Mouse (Mus musculus): Measurements from ENCODE around the gene Coq9. TPM values are rescaled to one million over a fixed set of nuclear protein-coding genes. Genes with fewer than 3 reads are reported as not detected.

Gene Coq9
- polyA plus RNA-seq, 1 experiment: 44.0 TPM

GRCm38 (mm10) chr8:94876820-94877219 is 38.7 kb downstream of the Coq9 start:
- Histone ChIP-seq H3K79me3 (ENCODE audit: low read depth) (no peaks in the 10 kb centered on the region), H3K36me3 (ENCODE audit: control insufficient read depth, insufficient read depth) (no peaks in the 10 kb centered on the region), H3K4me3 (ENCODE audit: insufficient read depth, poor library complexity, severe bottlenecking) (no peak overlapping the region), H3K79me2 (ENCODE audit: control insufficient read depth, insufficient read depth) (no peaks in the 10 kb centered on the region), H3K27me3 (ENCODE audit: control insufficient read depth, insufficient read depth, insufficient read length) (no peaks in the 10 kb centered on the region), H3ac (ENCODE audit: control insufficient read depth, insufficient read length, low read depth) (no peak overlapping the region)
- TF ChIP-seq MYOD1 (IDR thresholded peaks at IDR 0.05; ENCODE audit: control insufficient read depth, insufficient read length, low read depth) (no peak), CTCF (IDR thresholded peaks at IDR 0.05; ENCODE audit: control insufficient read depth, insufficient read depth, insufficient read length) (no peak), USF1 (IDR thresholded peaks at IDR 0.05; ENCODE audit: low read depth) (no peak), FOSL1 (IDR thresholded peaks at IDR 0.05; ENCODE audit: insufficient read depth, low read length, poor library complexity, severe bottlenecking) (no peak), MAX (IDR thresholded peaks at IDR 0.05) (no peak), MYOG (IDR thresholded peaks at IDR 0.05; ENCODE audit: control insufficient read depth, extremely low read depth, insufficient read length) (no peak), CEBPB (IDR thresholded peaks at IDR 0.05; ENCODE audit: low read depth) (no peak)

- no peak overlapping the region for H3K4me3 ChIP-seq (ENCODE audit: insufficient read depth, poor library complexity, severe bottlenecking)
- H3K36me3 ChIP-seq (ENCODE audit: control insufficient read depth, insufficient read depth): no peaks in the 10 kb centered on the region
- no peak overlapping the region for H3ac ChIP-seq (ENCODE audit: control insufficient read depth, insufficient read length, low read depth)
- no peaks in the 10 kb centered on the region for H3K79me2 ChIP-seq (ENCODE audit: control insufficient read depth, insufficient read depth)
- H3K79me3 ChIP-seq (ENCODE audit: low read depth): no peaks in the 10 kb centered on the region
- TF ChIP-seq MYOD1 (IDR thresholded peaks at IDR 0.05; ENCODE audit: control insufficient read depth, insufficient read length, low read depth): no peak
- no peak for TF ChIP-seq FOSL1 (IDR thresholded peaks at IDR 0.05; ENCODE audit: insufficient read depth, low read length, poor library complexity, severe bottlenecking)
- TF ChIP-seq MAX (IDR thresholded peaks at IDR 0.05): no peak
- no peak for TF ChIP-seq CEBPB (IDR thresholded peaks at IDR 0.05; ENCODE audit: low read depth)
- TF ChIP-seq MYOG (IDR thresholded peaks at IDR 0.05; ENCODE audit: control insufficient read depth, extremely low read depth, insufficient read length): no peak
- TF ChIP-seq CTCF (IDR thresholded peaks at IDR 0.05; ENCODE audit: control insufficient read depth, insufficient read depth, insufficient read length): no peak
- no peak for TF ChIP-seq USF1 (IDR thresholded peaks at IDR 0.05; ENCODE audit: low read depth)
- peaks cover 9% of the 10 kb centered on the region for H3K27me3 ChIP-seq (ENCODE audit: control insufficient read depth, insufficient read depth, insufficient read length)
Observed at GRCm38 (mm10) chr8:94880742-94881141, 42.6 kb downstream of the Coq9 start.

GRCm38 (mm10) chr8:94888383-94889036 is 50.4 kb downstream of the Coq9 start:
- H3K79me3 ChIP-seq (ENCODE audit: low read depth): no peaks in the 10 kb centered on the region
- TF ChIP-seq CEBPB (IDR thresholded peaks at IDR 0.05; ENCODE audit: low read depth): no peak
- TF ChIP-seq CTCF (IDR thresholded peaks at IDR 0.05; ENCODE audit: control insufficient read depth, insufficient read depth, insufficient read length): no peak
- no peak for TF ChIP-seq MAX (IDR thresholded peaks at IDR 0.05)
- TF ChIP-seq MYOD1 (IDR thresholded peaks at IDR 0.05; ENCODE audit: control insufficient read depth, insufficient read length, low read depth): no peak
- no peak for TF ChIP-seq MYOG (IDR thresholded peaks at IDR 0.05; ENCODE audit: control insufficient read depth, extremely low read depth, insufficient read length)
- TF ChIP-seq USF1 (IDR thresholded peaks at IDR 0.05; ENCODE audit: low read depth): no peak
- TF ChIP-seq FOSL1 (IDR thresholded peaks at IDR 0.05; ENCODE audit: insufficient read depth, low read length, poor library complexity, severe bottlenecking): no peak
- H3K36me3 ChIP-seq (ENCODE audit: control insufficient read depth, insufficient read depth): no peaks in the 10 kb centered on the region

GRCm38 (mm10) chr8:94892917-94893316 is 54.8 kb downstream of the Coq9 start:
- H3K79me2 ChIP-seq (ENCODE audit: control insufficient read depth, insufficient read depth): no peaks in the 10 kb centered on the region
- H3K4me3 ChIP-seq (ENCODE audit: insufficient read depth, poor library complexity, severe bottlenecking): no peak overlapping the region
- peaks cover 29% of the 10 kb centered on the region for H3K27me3 ChIP-seq (ENCODE audit: control insufficient read depth, insufficient read depth, insufficient read length)
- no peaks in the 10 kb centered on the region for H3K36me3 ChIP-seq (ENCODE audit: control insufficient read depth, insufficient read depth)
- H3ac ChIP-seq (ENCODE audit: control insufficient read depth, insufficient read length, low read depth): no peak overlapping the region
- TF ChIP-seq CEBPB (IDR thresholded peaks at IDR 0.05; ENCODE audit: low read depth): no peak
- TF ChIP-seq MAX (IDR thresholded peaks at IDR 0.05): no peak
- TF ChIP-seq MYOD1 (IDR thresholded peaks at IDR 0.05; ENCODE audit: control insufficient read depth, insufficient read length, low read depth): no peak
- TF ChIP-seq CTCF (IDR thresholded peaks at IDR 0.05; ENCODE audit: control insufficient read depth, insufficient read depth, insufficient read length): no peak
- no peak for TF ChIP-seq USF1 (IDR thresholded peaks at IDR 0.05; ENCODE audit: low read depth)
- TF ChIP-seq MYOG (IDR thresholded peaks at IDR 0.05; ENCODE audit: control insufficient read depth, extremely low read depth, insufficient read length): no peak
- TF ChIP-seq FOSL1 (IDR thresholded peaks at IDR 0.05; ENCODE audit: insufficient read depth, low read length, poor library complexity, severe bottlenecking): no peak
- H3K79me3 ChIP-seq (ENCODE audit: low read depth): no peaks in the 10 kb centered on the region

More at GRCm38 (mm10) chr8:94888383-94889036, 50.4 kb downstream of the Coq9 start:
- Histone ChIP-seq H3K4me3 (ENCODE audit: insufficient read depth, poor library complexity, severe bottlenecking) (no peak overlapping the region), H3K27me3 (ENCODE audit: control insufficient read depth, insufficient read depth, insufficient read length) (peaks cover 35% of the 10 kb centered on the region), H3K79me2 (ENCODE audit: control insufficient read depth, insufficient read depth) (no peaks in the 10 kb centered on the region), H3ac (ENCODE audit: control insufficient read depth, insufficient read length, low read depth) (no peak overlapping the region)

GRCm38 (mm10) chr8:94899262-94899661 is 61.1 kb downstream of the Coq9 start:
- H3K79me3 ChIP-seq (ENCODE audit: low read depth): no peaks in the 10 kb centered on the region
- H3K79me2 ChIP-seq (ENCODE audit: control insufficient read depth, insufficient read depth): no peaks in the 10 kb centered on the region
- no peaks in the 10 kb centered on the region for H3K36me3 ChIP-seq (ENCODE audit: control insufficient read depth, insufficient read depth)
- H3ac ChIP-seq (ENCODE audit: control insufficient read depth, insufficient read length, low read depth): no peak overlapping the region
- H3K27me3 ChIP-seq (ENCODE audit: control insufficient read depth, insufficient read depth, insufficient read length): peaks cover 11% of the 10 kb centered on the region
- no peak for TF ChIP-seq CEBPB (IDR thresholded peaks at IDR 0.05; ENCODE audit: low read depth)
- TF ChIP-seq MAX (IDR thresholded peaks at IDR 0.05): no peak
- TF ChIP-seq USF1 (IDR thresholded peaks at IDR 0.05; ENCODE audit: low read depth): no peak
- TF ChIP-seq MYOG (IDR thresholded peaks at IDR 0.05; ENCODE audit: control insufficient read depth, extremely low read depth, insufficient read length): no peak
- no peak for TF ChIP-seq MYOD1 (IDR thresholded peaks at IDR 0.05; ENCODE audit: control insufficient read depth, insufficient read length, low read depth)
- no peak for TF ChIP-seq FOSL1 (IDR thresholded peaks at IDR 0.05; ENCODE audit: insufficient read depth, low read length, poor library complexity, severe bottlenecking)
- no peak for TF ChIP-seq CTCF (IDR thresholded peaks at IDR 0.05; ENCODE audit: control insufficient read depth, insufficient read depth, insufficient read length)
- no peak overlapping the region for H3K4me3 ChIP-seq (ENCODE audit: insufficient read depth, poor library complexity, severe bottlenecking)

All from C2C12 (cell line).